Mouse (Mus musculus) olfactory bulb, adult 2 months (tissue): ENCODE results near the gene Grk5.

Experiments
- CTCF ChIP-seq: fragments of 200-500 bp; IDR thresholded peaks from 2 replicates; pipeline ENCODE4 v1.5.1; 2012; ENCODE audit warnings: low read depth, mild to moderate bottlenecking, low read length, moderate library complexity; ENCODE audit not compliant: insufficient read depth
- POLR2A ChIP-seq: fragments of 200-500 bp; IDR thresholded peaks from 2 replicates; pipeline ENCODE4 v1.6.1; 2012; ENCODE audit warnings: mild to moderate bottlenecking, low read depth, low read length, moderate library complexity; ENCODE audit not compliant: insufficient read depth

GRCm38 (mm10) chr19:61039151-61039550 is 149.6 kb downstream of the Grk5 start:
- TF ChIP-seq POLR2A = no peak
- no peak for TF ChIP-seq CTCF
